Mouse (Mus musculus): ENCODE measurements at regions not wholly inside any gene's neighbourhood (a gene's known extent, or its start where the extent isn't known, plus 50 kb on each side); places are given as distances from the start of the nearest gene placed in this dataset.
"Not testable (repeated sequence)": the region's sequence is repeated elsewhere in the genome, so short reads cannot be mapped to it uniquely, and the experiment has no call there.

DNA sequence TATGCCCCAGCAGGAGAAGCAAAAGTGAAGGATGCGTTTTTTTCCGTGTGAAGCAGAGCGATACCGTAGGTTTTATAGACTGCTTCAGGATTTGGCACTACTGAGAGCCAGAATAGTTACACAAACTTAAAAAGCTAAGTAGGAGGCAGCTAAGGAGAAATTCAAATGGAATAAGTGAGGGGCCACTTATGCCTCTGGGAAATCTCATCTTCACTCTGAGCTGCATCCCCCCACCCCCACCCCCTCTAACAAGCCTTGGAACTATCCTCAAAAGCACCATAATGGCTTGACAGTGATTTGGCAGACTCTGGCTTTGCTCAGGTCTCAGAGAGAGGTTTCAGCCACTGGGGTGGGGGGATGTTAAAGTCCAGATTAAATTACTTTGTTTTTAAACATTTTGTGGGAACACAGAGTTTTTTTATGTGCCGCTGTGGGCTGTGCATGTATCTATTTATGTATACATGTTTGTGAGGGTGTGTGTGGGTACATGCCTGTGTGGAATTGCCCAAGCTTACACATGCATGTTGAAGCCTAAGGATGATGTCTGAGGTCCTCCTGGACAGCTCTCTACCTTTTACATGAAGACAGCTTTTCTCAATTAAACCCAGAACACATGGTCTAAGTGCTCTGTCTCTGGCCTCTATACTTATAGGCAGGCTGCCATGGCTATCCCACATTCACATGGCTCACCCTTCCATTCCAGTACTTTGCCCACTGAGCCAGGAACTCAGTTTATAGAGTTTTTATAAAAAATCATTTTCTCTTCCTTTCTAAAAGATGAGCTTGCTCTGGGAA is 396.6 kb downstream of the Epm2a start:
- no peaks in the 10 kb centered on the region for H3K36me3 ChIP-seq
- WGBS = 69% methylated on average over 5 of the region's 5 CpGs
- no peak overlapping the region for H3K4me2 ChIP-seq (replicated peaks)
- no peaks in the 10 kb centered on the region for H3K9me3 ChIP-seq
- H3K4me1 ChIP-seq = no peaks in the 10 kb centered on the region
- H3K4me3 ChIP-seq = no peak overlapping the region
- H3K27me3 ChIP-seq = no peaks in the 10 kb centered on the region
- H3K9ac ChIP-seq (replicated peaks) = no peak overlapping the region
- peak; percentile 55; the same call in 1 of the 2 replicates for ATAC-seq (replicated peaks)
- no peak overlapping the region for H3K27ac ChIP-seq (replicated peaks)

DNA sequence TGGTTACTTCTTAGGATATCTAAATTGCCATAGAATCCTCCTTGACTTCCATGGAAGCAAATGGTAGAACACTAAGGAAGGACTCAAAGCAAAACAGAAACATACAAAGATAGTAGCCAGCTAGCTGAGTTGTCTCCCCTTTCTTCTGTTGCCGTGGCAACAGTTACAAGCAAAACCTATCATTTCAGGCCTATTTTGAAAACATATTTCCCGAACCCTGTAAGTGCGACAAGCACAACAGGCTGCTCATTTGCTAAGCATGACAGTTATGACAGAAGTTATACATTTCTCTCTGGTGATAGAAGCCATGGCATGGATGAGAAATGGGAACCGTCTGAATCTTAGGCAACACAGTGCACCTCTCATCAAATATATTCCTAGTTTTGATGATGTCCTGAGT is 402.4 kb downstream of the Epm2a start:
- Histone ChIP-seq H3K9ac (replicated peaks) (no peak overlapping the region), H3K27ac (replicated peaks) (no peak overlapping the region), H3K4me3 (no peak overlapping the region), H3K9me3 (no peaks in the 10 kb centered on the region), H3K4me2 (replicated peaks) (no peak overlapping the region), H3K36me3 (no peaks in the 10 kb centered on the region), H3K27me3 (no peaks in the 10 kb centered on the region), H3K4me1 (no peaks in the 10 kb centered on the region)
- WGBS = 77% methylated on average over 4 of the region's 4 CpGs
- ATAC-seq (replicated peaks) = no peak; the same call in 1 of the 2 replicates

DNA sequence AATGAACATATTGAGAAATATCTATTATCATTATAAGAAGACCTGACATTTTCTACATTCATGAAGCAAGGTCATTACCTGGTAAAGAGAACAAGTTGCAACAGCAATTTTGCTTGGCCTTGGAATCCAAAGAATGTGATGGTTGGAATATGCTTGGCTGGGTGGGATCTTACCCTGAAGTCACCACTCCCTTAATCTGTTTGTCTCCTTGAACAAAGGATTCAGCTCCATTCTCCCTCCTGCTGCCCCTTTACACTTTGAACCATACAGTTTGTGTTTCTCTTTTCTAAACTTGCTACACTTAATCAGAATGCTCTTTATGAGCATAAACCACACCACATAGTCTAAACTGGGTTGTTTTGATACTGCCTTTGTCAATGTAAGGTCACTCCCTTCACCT is 403.8 kb downstream of the Epm2a start:
- H3K4me2 ChIP-seq (replicated peaks) = no peak overlapping the region
- H3K36me3 ChIP-seq = no peaks in the 10 kb centered on the region
- no peak overlapping the region for H3K27ac ChIP-seq (replicated peaks)
- H3K9me3 ChIP-seq = no peaks in the 10 kb centered on the region
- H3K4me1 ChIP-seq = no peaks in the 10 kb centered on the region
- H3K9ac ChIP-seq (replicated peaks) = no peak overlapping the region
- no peaks in the 10 kb centered on the region for H3K27me3 ChIP-seq
- H3K4me3 ChIP-seq = no peak overlapping the region
- ATAC-seq (replicated peaks) = no peak

DNA sequence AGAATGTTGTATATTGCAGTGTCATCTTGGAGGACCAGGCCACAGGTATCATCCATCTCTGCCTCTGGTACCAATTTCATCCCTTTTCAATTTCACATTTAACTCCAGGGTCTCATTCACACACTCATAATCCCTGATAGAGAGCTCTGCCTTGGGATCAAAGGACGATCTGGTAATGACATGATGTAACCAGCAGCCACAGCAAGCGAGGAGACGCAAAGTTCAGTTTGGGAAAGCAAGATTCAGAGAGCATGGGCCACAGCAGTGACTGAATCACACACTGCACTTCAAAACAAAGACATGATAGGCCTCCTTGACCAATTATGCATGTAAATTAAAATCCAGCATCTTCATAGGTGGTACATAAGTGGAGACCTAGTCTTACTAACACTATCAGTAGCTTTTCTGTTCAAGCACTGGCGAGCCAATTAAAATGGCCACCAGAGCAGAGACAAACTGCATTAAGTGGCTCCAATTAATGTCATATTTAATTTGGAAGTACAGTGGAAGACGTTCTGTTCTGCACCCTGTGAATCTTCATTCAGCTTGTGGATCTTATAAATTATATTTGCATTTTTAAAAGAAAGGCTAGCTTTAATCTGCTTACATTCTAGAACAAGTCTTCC is 412.0 kb downstream of the Epm2a start:
- Histone ChIP-seq H3K4me3 (no peak overlapping the region), H3K4me1 (no peaks in the 10 kb centered on the region), H3K27me3 (no peaks in the 10 kb centered on the region), H3K27ac (replicated peaks) (no peak overlapping the region), H3K36me3 (no peaks in the 10 kb centered on the region), H3K9ac (replicated peaks) (no peak overlapping the region), H3K4me2 (replicated peaks) (no peak overlapping the region), H3K9me3 (no peaks in the 10 kb centered on the region)
- no peak for ATAC-seq (replicated peaks)
- 41% methylated on average over 5 of the region's 5 CpGs for WGBS

DNA sequence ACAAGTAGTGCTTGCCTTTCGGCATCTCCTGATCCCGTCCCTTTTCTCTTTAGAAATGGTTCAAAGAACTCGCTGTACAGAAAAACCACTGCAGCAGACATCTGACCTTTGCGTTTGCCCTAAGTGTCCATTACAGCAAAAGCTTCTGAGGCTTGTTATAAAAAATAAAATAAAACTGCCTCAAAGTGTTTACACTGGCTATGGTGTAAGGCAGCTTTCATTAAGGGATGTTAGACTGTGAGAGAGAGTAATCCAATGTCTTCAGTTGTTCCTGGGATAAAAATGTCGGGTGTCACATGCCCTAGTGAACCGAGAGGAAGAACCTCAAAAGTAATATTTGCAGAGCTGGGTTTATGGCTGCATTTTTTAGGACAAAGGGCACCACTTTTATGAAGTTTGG is 434.7 kb downstream of the Epm2a start:
- Histone ChIP-seq H3K36me3 (no peaks in the 10 kb centered on the region), H3K27me3 (no peaks in the 10 kb centered on the region), H3K4me1 (no peaks in the 10 kb centered on the region), H3K9me3 (no peaks in the 10 kb centered on the region), H3K4me3 (no peak overlapping the region), H3K27ac (replicated peaks) (no peak overlapping the region), H3K4me2 (replicated peaks) (no peak overlapping the region), H3K9ac (replicated peaks) (no peak overlapping the region)
- WGBS = 86% methylated on average over 6 of the region's 6 CpGs
- no peak for ATAC-seq (replicated peaks)

DNA sequence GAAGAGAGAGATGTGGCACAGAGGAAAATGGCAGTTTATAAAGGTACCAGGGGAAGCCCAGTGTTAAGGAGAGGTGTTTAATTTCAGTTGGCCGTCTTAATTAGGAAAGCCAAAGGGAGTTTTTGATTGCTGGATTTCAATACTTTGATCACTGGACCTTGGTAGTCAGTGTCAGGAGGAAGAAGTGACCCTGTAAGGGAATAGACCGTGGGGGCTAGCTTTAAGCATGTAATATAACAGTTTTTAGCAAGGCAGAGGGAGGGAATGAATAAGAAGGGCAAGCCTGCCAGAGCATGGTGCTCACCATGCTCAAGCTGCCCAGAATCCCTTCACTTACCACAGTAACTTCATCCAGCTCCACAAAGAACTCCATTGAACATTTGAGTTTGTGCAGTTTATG is 437.1 kb downstream of the Epm2a start:
- Histone ChIP-seq H3K4me2 (replicated peaks) (no peak overlapping the region), H3K4me3 (no peak overlapping the region), H3K9me3 (no peaks in the 10 kb centered on the region), H3K27ac (replicated peaks) (no peak overlapping the region), H3K36me3 (no peaks in the 10 kb centered on the region), H3K4me1 (no peaks in the 10 kb centered on the region), H3K27me3 (no peaks in the 10 kb centered on the region), H3K9ac (replicated peaks) (no peak overlapping the region)
- 75% methylated on average over 2 of the region's 2 CpGs for WGBS
- no peak for ATAC-seq (replicated peaks)

DNA sequence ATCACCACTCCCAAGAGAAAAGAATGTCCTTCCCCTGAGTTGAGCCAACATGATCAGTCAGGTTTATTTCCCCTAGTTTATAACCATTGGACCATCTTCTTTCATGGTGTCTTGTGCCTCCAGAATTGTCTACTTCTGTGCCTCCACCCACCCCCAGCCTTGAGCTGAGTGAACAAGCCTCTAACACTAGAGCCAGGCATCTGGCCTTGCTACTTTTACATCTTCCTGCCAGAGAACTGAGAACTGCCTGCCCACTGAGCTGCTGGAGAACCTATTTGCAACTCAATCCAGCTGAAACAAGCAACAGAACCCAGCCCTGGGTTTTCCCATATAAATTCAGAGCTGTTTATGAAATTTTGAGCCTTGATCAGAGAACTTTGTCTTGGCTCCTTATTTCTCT is 444.0 kb downstream of the Epm2a start:
- Histone ChIP-seq H3K9me3 (no peaks in the 10 kb centered on the region), H3K27me3 (no peaks in the 10 kb centered on the region), H3K4me2 (replicated peaks) (no peak overlapping the region), H3K9ac (replicated peaks) (no peak overlapping the region), H3K27ac (replicated peaks) (no peak overlapping the region), H3K36me3 (no peaks in the 10 kb centered on the region), H3K4me3 (no peak overlapping the region), H3K4me1 (no peaks in the 10 kb centered on the region)
- ATAC-seq (replicated peaks) = no peak

DNA sequence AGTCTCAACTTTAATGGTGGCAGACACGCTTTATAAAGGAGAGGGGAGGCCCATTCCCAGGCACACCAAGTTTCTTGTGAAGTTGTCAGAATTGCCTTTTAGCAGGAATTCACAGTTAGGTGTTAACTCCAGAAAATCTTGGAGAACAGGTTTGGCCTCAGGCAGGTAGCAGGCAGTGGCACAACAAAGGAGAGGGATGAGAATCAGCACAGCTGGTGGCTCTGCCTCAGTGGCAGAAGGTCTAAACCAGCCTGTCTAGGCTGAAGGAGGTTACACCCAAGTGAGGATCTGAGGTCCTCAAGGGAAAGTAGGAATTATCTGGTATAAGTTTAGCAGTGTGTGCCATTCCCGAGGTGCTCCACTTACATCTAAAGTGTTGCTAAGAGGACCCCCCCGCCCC is 456.3 kb downstream of the Epm2a start:
- Histone ChIP-seq H3K9me3 (no peaks in the 10 kb centered on the region), H3K27me3 (no peaks in the 10 kb centered on the region), H3K27ac (replicated peaks) (no peak overlapping the region), H3K4me3 (no peak overlapping the region), H3K9ac (replicated peaks) (no peak overlapping the region), H3K4me1 (no peaks in the 10 kb centered on the region), H3K4me2 (replicated peaks) (no peak overlapping the region), H3K36me3 (no peaks in the 10 kb centered on the region)
- ATAC-seq (replicated peaks) = no peak
- WGBS = 99% methylated on average over 3 of the region's 3 CpGs

DNA sequence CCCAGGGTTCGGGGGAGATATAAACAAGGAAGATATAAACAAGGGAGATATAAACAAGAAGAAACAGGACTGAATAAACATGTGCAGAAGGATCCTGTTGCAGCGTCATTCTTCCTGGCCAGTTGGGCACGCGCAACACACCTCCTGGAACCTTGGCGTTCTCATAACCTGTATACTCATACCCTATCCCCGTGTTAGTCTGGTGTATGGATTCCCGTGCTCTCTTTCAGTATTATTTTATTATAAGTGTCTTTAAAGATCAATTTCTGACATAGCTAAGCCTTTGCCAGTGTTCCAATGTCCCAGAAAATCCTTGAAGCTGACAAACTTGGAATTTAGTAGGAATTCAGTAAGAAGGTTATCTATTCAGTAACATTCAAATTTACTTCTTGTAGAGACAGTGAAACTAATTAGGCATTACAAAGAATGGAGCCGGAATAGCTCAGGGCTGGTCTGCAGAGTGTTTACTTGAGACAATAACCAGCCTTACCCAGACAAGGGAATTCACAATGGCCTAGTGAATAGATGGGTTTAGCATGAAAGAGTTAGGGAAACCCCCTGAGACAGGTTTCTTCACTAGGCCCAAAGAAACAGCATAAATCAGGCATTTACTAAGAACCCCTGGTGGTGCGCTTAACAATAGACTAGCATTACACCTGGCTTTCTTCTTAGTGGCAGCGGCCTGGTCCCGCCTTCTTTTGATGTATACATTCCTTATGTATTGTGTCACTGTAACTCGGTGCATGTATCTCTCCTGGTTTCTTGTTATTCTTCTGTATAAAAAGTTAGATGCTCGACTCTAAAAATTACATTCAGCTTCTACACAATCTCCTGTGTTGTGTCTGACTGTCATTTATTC is 458.4 kb downstream of the Epm2a start:
- 60% methylated on average over 13 of the region's 13 CpGs for WGBS
- H3K27ac ChIP-seq (replicated peaks); ATAC-seq (replicated peaks); H3K36me3 ChIP-seq; H3K4me3 ChIP-seq; H3K9ac ChIP-seq (replicated peaks); H3K4me1 ChIP-seq; H3K9me3 ChIP-seq; H3K4me2 ChIP-seq (replicated peaks); H3K27me3 ChIP-seq: not testable (repeated sequence)

DNA sequence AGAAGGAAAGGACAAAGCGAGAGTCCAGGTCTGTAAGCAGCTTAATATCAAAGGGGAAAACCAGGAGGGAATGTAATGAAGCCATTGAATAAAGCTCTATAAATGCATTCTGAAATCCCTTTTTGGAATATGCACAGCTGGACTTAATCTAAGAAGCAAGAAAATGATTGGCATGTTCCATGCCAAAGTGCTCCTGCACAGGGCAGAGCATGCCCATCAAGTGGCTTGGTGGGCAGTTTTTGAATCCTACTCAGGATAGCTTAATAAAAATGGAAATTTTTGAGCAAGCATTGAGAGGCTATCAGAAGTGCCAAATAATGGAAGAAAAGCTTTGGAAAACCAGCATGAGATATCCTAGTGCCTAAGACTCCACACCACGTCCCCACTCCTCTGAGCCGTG is 466.1 kb downstream of the Epm2a start:
- Histone ChIP-seq H3K27me3 (no peaks in the 10 kb centered on the region), H3K9ac (replicated peaks) (no peak overlapping the region), H3K4me1 (no peaks in the 10 kb centered on the region), H3K9me3 (no peaks in the 10 kb centered on the region), H3K4me3 (no peak overlapping the region), H3K27ac (replicated peaks) (no peak overlapping the region), H3K4me2 (replicated peaks) (no peak overlapping the region), H3K36me3 (no peaks in the 10 kb centered on the region)
- 57% methylated on average over 3 of the region's 3 CpGs for WGBS
- no peak for ATAC-seq (replicated peaks)

DNA sequence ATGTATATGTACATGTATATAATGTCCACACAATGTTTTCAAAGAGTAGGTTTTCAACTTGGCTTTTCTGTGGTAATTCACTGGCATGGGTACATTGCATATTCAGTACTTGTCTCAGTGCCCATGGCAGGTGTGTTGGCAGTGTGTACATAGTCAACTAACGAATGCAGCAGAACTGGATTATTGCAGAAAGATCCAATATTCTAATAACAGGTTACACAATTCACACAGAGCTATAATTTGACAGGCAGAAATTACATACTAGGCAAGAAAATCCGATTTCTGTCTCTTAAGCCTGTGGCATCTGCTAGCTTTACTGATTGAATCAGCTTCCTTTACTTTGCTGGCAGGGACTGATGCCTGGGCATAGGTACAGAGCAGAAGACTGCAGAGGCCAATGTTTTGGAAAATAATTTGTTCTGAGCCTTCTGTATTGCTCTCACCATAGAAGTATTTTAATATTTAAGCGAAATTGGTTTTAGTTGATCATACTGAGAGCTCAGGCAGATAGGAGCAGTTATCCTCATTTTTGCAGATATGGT is 479.3 kb downstream of the Epm2a start:
- H3K36me3 ChIP-seq = no peaks in the 10 kb centered on the region
- no peaks in the 10 kb centered on the region for H3K27me3 ChIP-seq
- no peak overlapping the region for H3K4me2 ChIP-seq (replicated peaks)
- peak; percentile 68 for ATAC-seq (replicated peaks)
- WGBS = 61% methylated on average over 3 of the region's 3 CpGs
- H3K27ac ChIP-seq (replicated peaks) = no peak overlapping the region
- H3K9ac ChIP-seq (replicated peaks) = no peak overlapping the region
- no peaks in the 10 kb centered on the region for H3K9me3 ChIP-seq
- H3K4me3 ChIP-seq = no peak overlapping the region
- H3K4me1 ChIP-seq = no peaks in the 10 kb centered on the region

DNA sequence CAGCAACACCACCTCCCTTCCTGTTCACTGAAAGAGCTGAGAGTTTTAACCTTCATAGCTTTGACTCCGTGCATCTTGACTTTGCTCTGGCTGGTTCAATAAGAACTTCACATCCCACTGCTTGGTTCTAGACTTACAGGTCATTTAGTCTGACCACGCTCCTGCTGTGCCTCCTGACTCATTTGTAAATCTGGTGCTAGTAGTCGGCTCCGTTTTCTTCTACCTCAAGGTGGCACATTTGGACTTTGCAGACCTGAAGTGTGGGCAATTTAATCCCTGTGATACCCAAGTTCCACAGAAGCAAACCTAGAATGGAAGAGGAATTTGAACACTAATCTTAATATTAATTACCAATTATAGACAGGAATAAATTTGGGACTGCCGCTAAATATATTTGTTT is 497.9 kb downstream of the Epm2a start:
- no peaks in the 10 kb centered on the region for H3K4me1 ChIP-seq
- no peak overlapping the region for H3K27ac ChIP-seq (replicated peaks)
- H3K9me3 ChIP-seq = no peaks in the 10 kb centered on the region
- H3K4me3 ChIP-seq = no peak overlapping the region
- no peaks in the 10 kb centered on the region for H3K36me3 ChIP-seq
- H3K9ac ChIP-seq (replicated peaks) = no peak overlapping the region
- WGBS = 76% methylated on average over 5 of the region's 5 CpGs
- no peaks in the 10 kb centered on the region for H3K27me3 ChIP-seq
- H3K4me2 ChIP-seq (replicated peaks) = no peak overlapping the region
- ATAC-seq (replicated peaks) = no peak

Measured in forebrain, embryonic 15.5 days (tissue).